Comparison of ENCODE assay signal across 7 mouse cellular contexts in genomic region chr2:75960366-75961330, GRCm38 (mm10). TPM values are rescaled to one million over a fixed set of nuclear protein-coding genes. Genes with fewer than 3 reads are reported as not detected.
DNase-seq lines count a peak whose midpoint lies in the region; ATAC-seq and TF ChIP-seq lines count a peak whose summit lies in the region.

No protein-coding gene starts in this region.

- peak overlapping the region; percentile 74 for H3K27ac ChIP-seq in heart, embryonic 15.5 days
- peak overlapping the region; percentile 67 for H3K27ac ChIP-seq in midbrain, embryonic 14.5 days (replicated peaks; ENCODE audit: low read depth, low read length)
- no peak overlapping the region for H3K27ac ChIP-seq in thymus, adult 2 months (ENCODE audit: control insufficient read depth, insufficient read depth, low read length)

- TF ChIP-seq POLR2A in thymus, adult 2 months (IDR thresholded peaks at IDR 0.05; ENCODE audit: control insufficient read depth, extremely low read depth, insufficient read depth, low read length, poor library complexity), result no peak

- H3K4me3 ChIP-seq in heart, embryonic 15.5 days, result no peak overlapping the region
- no peak overlapping the region for H3K4me3 ChIP-seq in midbrain, embryonic 14.5 days (replicated peaks; ENCODE audit: low read depth, low read length)
- no peak overlapping the region for H3K4me3 ChIP-seq in thymus, adult 2 months (ENCODE audit: control insufficient read depth, insufficient read depth, low read length)

- ATAC-seq in heart, embryonic 15.5 days (replicated peaks; ENCODE audit: insufficient number of reproducible peaks, insufficient read depth, low FRiP score, low read depth), result peak; percentile 40; the same call in 1 of the 2 replicates
- ATAC-seq in midbrain, embryonic 14.5 days (ENCODE audit: low FRiP score, low TSS enrichment), result no peak

- no peak for TF ChIP-seq CTCF in thymus, adult 2 months (IDR thresholded peaks at IDR 0.05; ENCODE audit: borderline replicate concordance, control insufficient read depth, extremely low read depth, insufficient read depth, low read length, poor library complexity)

- H3K36me3 ChIP-seq in heart, embryonic 15.5 days, result no peaks in the 10 kb centered on the region
- H3K36me3 ChIP-seq in midbrain, embryonic 14.5 days (ENCODE audit: control insufficient read depth, insufficient read depth, low read length), result no peaks in the 10 kb centered on the region
- H3K36me3 ChIP-seq in thymus, adult 2 months (ENCODE audit: control insufficient read depth, insufficient read depth, low read length), result no peaks in the 10 kb centered on the region

- peak; percentile 90 to 96 for DNase-seq in adrenal gland, adult (ENCODE audit: inconsistent age in 2 of 2, low spot score in 1 of 2)
- DNase-seq in embryo, embryonic 10.5 days (ENCODE audit: low spot score), result peak; percentile 65
- DNase-seq in kidney, postnatal 10 days, result peak; percentile 60
- DNase-seq in midbrain, embryonic 14.5 days, result no peak
- no peak for DNase-seq in thymus, adult 2 months
- DNase-seq in thymus, postnatal 14 days, result no peak

- peak overlapping the region; percentile 48 for H3K4me2 ChIP-seq in heart, embryonic 15.5 days
- H3K4me2 ChIP-seq in midbrain, embryonic 14.5 days (ENCODE audit: low read length), result peak overlapping the region; percentile 45

- no peak overlapping the region for H3K9ac ChIP-seq in heart, embryonic 15.5 days
- H3K9ac ChIP-seq in midbrain, embryonic 14.5 days (replicated peaks; ENCODE audit: low read length), result peak overlapping the region; percentile 36; the same call in 1 of the 2 replicates

- 43% methylated on average over 15 of the region's 15 CpGs for WGBS in heart, embryonic 15.5 days
- 57% methylated on average over 15 of the region's 15 CpGs for WGBS in midbrain, embryonic 14.5 days
- WGBS in thymus, adult 2 months, result 90% methylated on average over 15 of the region's 15 CpGs

- H3K27me3 ChIP-seq in heart, embryonic 15.5 days, result no peaks in the 10 kb centered on the region
- H3K27me3 ChIP-seq in midbrain, embryonic 14.5 days (ENCODE audit: control insufficient read depth, insufficient read depth, low read length), result no peaks in the 10 kb centered on the region
- H3K27me3 ChIP-seq in thymus, adult 2 months (ENCODE audit: control insufficient read depth, insufficient read depth, low read length), result no peaks in the 10 kb centered on the region

- peaks cover 33% of the 10 kb centered on the region for H3K4me1 ChIP-seq in heart, embryonic 15.5 days (replicated peaks)
- peaks cover 30% of the 10 kb centered on the region for H3K4me1 ChIP-seq in midbrain, embryonic 14.5 days (ENCODE audit: control insufficient read depth, insufficient read depth, low read length)
- H3K4me1 ChIP-seq in thymus, adult 2 months (replicated peaks; ENCODE audit: control insufficient read depth, insufficient read depth, low read length), result peaks cover 8% of the 10 kb centered on the region

- H3K9me3 ChIP-seq in heart, embryonic 15.5 days (replicated peaks), result no peaks in the 10 kb centered on the region
- H3K9me3 ChIP-seq in midbrain, embryonic 14.5 days (ENCODE audit: control insufficient read depth, low read length), result no peaks in the 10 kb centered on the region

RNA-seq across cellular contexts. Expression of gene Ttc30a2, which starts 17.3 kb away (rescaled TPM):
- 0.76 and 0.78 TPM in 2 replicates for polyA plus RNA-seq in heart, embryonic 15.5 days (2015; fragmentation: Nextera tagmentation; extraction: Ambion mirVana)
- 0.93 and 1.2 TPM in 2 replicates for polyA plus RNA-seq in midbrain, embryonic 14.5 days (2014; fragmentation: Nextera tagmentation; extraction: Ambion mirVana)
- polyA plus RNA-seq in thymus, adult 2 months (2012; rRNA removed), result 0.19 and 0.24 TPM in 2 replicates

RNA-seq across cellular contexts. Expression of gene Ttc30a1, which starts 21.1 kb away (rescaled TPM):
- polyA plus RNA-seq in heart, embryonic 15.5 days (2015; fragmentation: Nextera tagmentation; extraction: Ambion mirVana), result 4.8 and 5.9 TPM in 2 replicates
- 8.6 and 9.7 TPM in 2 replicates for polyA plus RNA-seq in midbrain, embryonic 14.5 days (2014; fragmentation: Nextera tagmentation; extraction: Ambion mirVana)
- polyA plus RNA-seq in thymus, adult 2 months (2012; rRNA removed), result 3.5 and 3.8 TPM in 2 replicates

RNA-seq across cellular contexts. Expression of gene Ttc30b, which starts 22.3 kb away (rescaled TPM):
- polyA plus RNA-seq in heart, embryonic 15.5 days (2015; fragmentation: Nextera tagmentation; extraction: Ambion mirVana), result 11.7 and 12.7 TPM in 2 replicates
- polyA plus RNA-seq in midbrain, embryonic 14.5 days (2014; fragmentation: Nextera tagmentation; extraction: Ambion mirVana), result 17.0 and 21.2 TPM in 2 replicates
- polyA plus RNA-seq in thymus, adult 2 months (2012; rRNA removed), result 3.9 and 4.4 TPM in 2 replicates

Comparison
In these comparisons a context has a peak if more than half of its experiments do, and no peak if none do; other contexts are left out.
1. DNase-seq: peak in adrenal gland, adult (2 of 2), embryo, embryonic 10.5 days (single experiment) and kidney, postnatal 10 days (single experiment); none in midbrain, embryonic 14.5 days (single experiment), thymus, adult 2 months (single experiment) and thymus, postnatal 14 days (single experiment).